Mouse (Mus musculus) retina, adult 2 months (tissue): ENCODE measurements at regions not wholly inside any gene's neighbourhood (a gene's known extent, or its start where the extent isn't known, plus 50 kb on each side); places are given as distances from the start of the nearest gene placed in this dataset.

Experiments
- DNase-seq: peaks from one replicate; pipeline ENCODE4 v3.0.0-alpha.2; 2012; ENCODE audit warnings: low read depth, low spot score

- DNase-seq = no peak
Observed at GRCm38 (mm10) chr3:63542638-63543408, 59.1 kb upstream of the Gm34302 start.

GRCm38 (mm10) chr3:63538881-63539280 lies 55.2 kb upstream of the Gm34302 start:
- DNase-seq = no peak

- DNase-seq = no peak
Observed at GRCm38 (mm10) chr3:63534141-63534540, 50.5 kb upstream of the Gm34302 start.
